Mouse (Mus musculus) MEL (cell line): ENCODE measurements around the gene Zfp488.

Experiments
- CTCF ChIP-seq, 3 experiments: IDR thresholded peaks in 2 of 3; conservative IDR thresholded peaks in 1 of 3; 2 replicates each; pipeline ENCODE4 v1.5.1; 2011 to 2012; ENCODE audit warnings: low read length in 3 of 3, low read depth in 2 of 3, mild to moderate bottlenecking in 2 of 3, improper control_type of control experiment in 1 of 3, inconsistent platforms in 1 of 3, mixed read lengths in 1 of 3, moderate library complexity in 1 of 3; ENCODE audit not compliant: control insufficient read depth in 1 of 3, insufficient read depth in 1 of 3, poor library complexity in 1 of 3, severe bottlenecking in 1 of 3
- E2F4 ChIP-seq: IDR thresholded peaks from 2 replicates; pipeline ENCODE4 v1.6.1; 2011; ENCODE audit warnings: low read depth, low read length, improper control_type of control experiment, borderline replicate concordance
- KAT2A ChIP-seq: conservative IDR thresholded peaks from 2 replicates; pipeline ENCODE4 v1.6.1; 2012; ENCODE audit warnings: low read depth, low read length, improper control_type of control experiment, inconsistent platforms
- MAFK ChIP-seq: IDR thresholded peaks from 2 replicates; pipeline ENCODE4 v1.6.1; 2011; ENCODE audit warnings: low read depth, mild to moderate bottlenecking, low read length, improper control_type of control experiment, borderline replicate concordance
- MEF2A ChIP-seq: IDR thresholded peaks from 2 replicates; pipeline ENCODE4 v1.6.1; 2014; ENCODE audit warnings: low read depth, mild to moderate bottlenecking, inconsistent platforms, low read length, improper control_type of control experiment; ENCODE audit not compliant: poor library complexity, insufficient replicate concordance, severe bottlenecking; ENCODE audit errors: extremely low read depth
- NRF1 ChIP-seq: IDR thresholded peaks from 2 replicates; pipeline ENCODE4 v1.6.1; 2014; ENCODE audit warnings: low read depth, mild to moderate bottlenecking, inconsistent platforms, low read length, improper control_type of control experiment, moderate library complexity; ENCODE audit not compliant: poor library complexity, insufficient read depth, severe bottlenecking
- POLR2A ChIP-seq, 2 experiments: IDR thresholded peaks; 2 replicates each; pipeline ENCODE4 v1.6.1; 2011 to 2012; ENCODE audit warnings: low read length in 2 of 2, mild to moderate bottlenecking in 2 of 2, control low read depth in 1 of 2, improper control_type of control experiment in 1 of 2, low read depth in 1 of 2, moderate library complexity in 1 of 2; ENCODE audit not compliant: control insufficient read depth in 1 of 2, insufficient read depth in 1 of 2, poor library complexity in 1 of 2
- POLR2AphosphoS2 ChIP-seq: IDR thresholded peaks from 2 replicates; pipeline ENCODE4 v1.6.1; 2011; ENCODE audit warnings: low read length, improper control_type of control experiment
- TAL1 ChIP-seq: IDR thresholded peaks from 2 replicates; pipeline ENCODE4 v1.6.1; 2012; ENCODE audit warnings: mild to moderate bottlenecking, inconsistent platforms, low read length, moderate library complexity, mixed read lengths
- ZNF384 ChIP-seq: IDR thresholded peaks from 2 replicates; pipeline ENCODE4 v1.6.1; 2012; ENCODE audit warnings: low read depth, mild to moderate bottlenecking, inconsistent platforms, low read length, improper control_type of control experiment

- TF ChIP-seq KAT2A (no peak), TAL1 (no peak), CTCF (IDR thresholded peaks at IDR 0.05 in 2 of 3, conservative IDR thresholded peaks at IDR 0.05 in 1 of 3; ENCODE audit: control insufficient read depth in 1 of 3, insufficient read depth in 1 of 3, low read depth in 2 of 3, low read length in 3 of 3, poor library complexity in 1 of 3, severe bottlenecking in 1 of 3) (no peak; a peak in 2 of 6 replicates), POLR2AphosphoS2 (no peak), MAFK (no peak), NRF1 (no peak), ZNF384 (no peak), MEF2A (no peak), E2F4 (no peak), POLR2A (IDR thresholded peaks at IDR 0.05; ENCODE audit: control insufficient read depth in 1 of 2, insufficient read depth in 1 of 2, low read depth in 1 of 2, low read length in 2 of 2, poor library complexity in 1 of 2) (no peak)
Measured at GRCm38 (mm10) chr14:33965675-33966074, 12.9 kb downstream of the Zfp488 start.
